Mouse (Mus musculus): ENCODE data around the gene Utp3.

The Utp3 gene

GRCm38 (mm10) chr5:88574829-88575228 lies 20.6 kb downstream of the Utp3 start:
- DNase-seq = no peak

GRCm38 (mm10) chr5:88575506-88576338 lies 21.5 kb downstream of the Utp3 start:
- DNase-seq = no peak

DNA sequence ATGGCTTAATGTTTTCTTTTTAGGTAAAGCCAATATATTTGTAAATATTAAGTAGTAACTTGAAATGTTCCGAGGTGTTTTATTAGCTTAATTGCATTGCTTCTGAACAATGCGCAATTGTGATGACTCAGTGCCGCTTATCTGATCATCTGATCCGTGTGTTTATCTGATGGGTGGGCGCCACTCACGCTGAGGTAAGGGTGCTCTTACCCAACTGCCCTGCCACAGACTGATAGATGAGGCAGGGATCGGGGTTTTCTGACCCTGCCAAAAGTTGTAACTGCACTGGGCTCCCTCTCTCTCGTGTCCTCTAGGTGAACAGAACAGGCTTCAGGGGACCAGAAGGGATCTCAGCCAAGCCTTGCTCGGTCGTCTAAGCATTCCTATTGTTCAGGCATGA lies 26.4 kb downstream of the Utp3 start:
- no peak for DNase-seq

DNA sequence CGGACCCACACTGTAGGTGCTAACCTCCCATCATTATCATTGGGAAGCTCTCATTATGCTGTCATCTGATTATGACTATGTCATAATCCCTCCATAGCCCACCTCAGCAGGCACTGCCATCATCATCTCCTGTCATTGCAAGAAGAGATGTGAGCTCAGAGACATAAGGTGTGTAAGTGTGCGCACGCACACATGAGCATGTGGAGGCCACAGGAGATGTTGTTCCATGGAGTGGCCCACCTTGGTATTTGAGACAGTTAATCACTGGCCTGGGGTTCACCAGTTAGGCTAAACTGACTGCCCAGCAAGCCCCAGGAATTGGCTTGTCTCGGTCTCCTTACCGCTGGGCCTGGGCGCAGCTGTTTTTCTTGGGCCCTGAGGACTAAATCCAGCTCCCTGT lies 27.1 kb downstream of the Utp3 start:
- no peak for DNase-seq

- DNase-seq = peak; percentile 95
These were observed 29.2 kb downstream of the Utp3 start for GRCm38 (mm10) chr5:88583271-88584031.

DNA sequence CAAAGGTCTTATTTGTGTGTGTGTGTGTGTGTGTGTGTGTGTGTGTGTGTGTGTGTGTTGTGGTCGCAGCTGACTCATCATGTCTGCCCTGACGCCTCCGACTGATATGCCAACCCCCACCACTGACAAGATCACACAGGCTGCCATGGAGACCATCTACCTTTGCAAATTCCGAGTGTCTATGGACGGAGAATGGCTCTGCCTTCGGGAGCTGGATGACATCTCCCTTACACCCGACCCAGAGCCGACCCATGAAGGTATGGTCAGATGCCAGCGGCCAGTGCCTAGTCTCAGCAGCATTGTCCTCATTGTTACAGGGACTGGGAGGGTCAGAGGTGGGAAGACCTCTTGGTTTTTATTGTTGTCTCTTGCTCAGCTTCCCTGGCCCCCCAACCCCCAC lies 29.8 kb downstream of the Utp3 start:
- peak; percentile 68 for DNase-seq

GRCm38 (mm10) chr5:88586407-88587174 lies 32.3 kb downstream of the Utp3 start:
- DNase-seq = peak; percentile 86

DNA sequence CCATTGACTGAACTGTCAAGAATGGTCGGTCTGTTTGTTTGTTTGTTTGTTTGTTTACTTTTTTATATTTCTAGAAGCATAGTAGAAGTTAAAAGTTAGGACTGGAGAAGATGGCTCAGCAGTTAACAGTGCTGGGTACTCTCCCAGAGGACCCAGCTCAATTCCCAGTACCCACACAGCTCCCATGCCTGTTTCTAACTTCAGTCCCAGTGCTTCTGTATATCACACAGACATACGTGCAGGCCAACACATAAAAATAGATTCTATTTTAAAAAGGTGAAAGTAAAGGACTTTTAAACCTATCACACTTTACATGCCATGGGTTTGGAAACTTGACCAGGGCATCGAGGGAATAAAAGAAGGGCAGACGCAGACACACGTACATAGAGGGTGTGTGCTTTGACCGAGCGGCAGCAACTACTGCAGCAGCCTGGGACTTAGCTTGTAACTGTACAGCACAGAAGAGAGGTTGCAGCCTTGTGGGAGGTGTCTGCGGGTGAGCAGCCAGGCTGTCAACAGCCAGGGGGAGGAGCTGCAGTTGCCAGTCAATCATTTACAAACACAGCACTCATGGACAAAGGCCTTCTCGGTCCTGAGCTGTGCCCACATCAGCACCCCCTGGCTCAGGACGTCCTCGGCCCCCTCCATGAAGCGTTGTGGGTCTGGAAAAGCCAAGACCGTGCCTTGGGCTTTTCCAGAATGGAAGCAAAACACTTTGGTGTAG lies 33.1 kb downstream of the Utp3 start:
- DNase-seq = peak; percentile 43

GRCm38 (mm10) chr5:88588481-88588880 lies 34.2 kb downstream of the Utp3 start:
- DNase-seq = no peak

DNA sequence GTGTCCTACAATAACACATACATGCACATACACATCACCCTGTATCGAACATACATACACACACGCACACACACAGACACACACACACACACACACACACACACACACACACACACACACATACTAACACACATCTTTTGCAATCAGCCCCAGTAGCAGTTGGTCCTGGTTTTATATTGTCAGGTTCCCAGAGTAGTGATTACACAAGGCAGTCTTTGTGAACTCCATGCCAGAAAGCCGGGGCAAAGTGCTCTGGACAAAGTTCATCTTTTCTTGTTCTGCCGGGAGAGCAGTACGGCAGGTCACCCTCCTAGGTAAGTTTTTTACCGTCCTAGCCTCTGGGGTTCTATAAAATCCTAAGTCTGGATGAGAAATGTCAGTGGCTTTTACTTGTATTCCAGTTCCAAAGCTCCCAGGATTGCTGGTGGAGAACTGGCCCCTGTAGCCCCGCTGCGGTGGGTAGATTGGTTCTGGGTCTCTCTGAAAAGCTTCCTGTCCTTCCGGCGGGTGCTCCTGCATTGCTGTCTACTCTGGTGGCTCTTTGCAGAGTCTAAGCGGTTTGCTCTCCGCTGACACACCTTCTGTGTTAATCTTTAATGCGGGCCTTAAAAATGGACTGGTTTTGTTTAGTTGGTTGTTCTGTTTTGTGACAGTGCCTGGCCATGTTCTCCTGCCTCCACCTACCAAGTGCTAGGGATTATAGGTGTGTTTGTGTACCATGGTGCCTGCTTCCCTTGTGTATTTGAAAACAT lies 39.3 kb downstream of the Utp3 start:
- DNase-seq = no peak

DNA sequence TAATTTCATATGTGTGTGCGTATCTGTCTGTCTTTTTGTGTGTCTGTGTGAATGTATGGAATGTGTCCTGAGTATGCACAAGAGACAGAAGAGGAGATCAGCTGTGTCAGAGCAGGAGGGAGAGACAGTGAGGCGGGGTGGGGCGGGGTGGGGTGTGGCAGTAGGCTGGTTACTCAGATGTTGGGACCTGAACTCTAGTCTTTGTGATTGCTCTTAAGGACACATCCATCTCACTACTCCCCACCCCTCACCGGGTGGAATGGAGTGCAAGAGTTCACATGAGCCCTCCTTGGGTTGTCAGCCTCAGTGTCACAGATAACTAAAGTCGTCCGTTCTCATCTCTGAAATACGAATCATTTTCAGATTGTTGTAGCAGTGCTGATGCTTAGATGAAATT lies 39.9 kb downstream of the Utp3 start:
- DNase-seq = no peak

DNA sequence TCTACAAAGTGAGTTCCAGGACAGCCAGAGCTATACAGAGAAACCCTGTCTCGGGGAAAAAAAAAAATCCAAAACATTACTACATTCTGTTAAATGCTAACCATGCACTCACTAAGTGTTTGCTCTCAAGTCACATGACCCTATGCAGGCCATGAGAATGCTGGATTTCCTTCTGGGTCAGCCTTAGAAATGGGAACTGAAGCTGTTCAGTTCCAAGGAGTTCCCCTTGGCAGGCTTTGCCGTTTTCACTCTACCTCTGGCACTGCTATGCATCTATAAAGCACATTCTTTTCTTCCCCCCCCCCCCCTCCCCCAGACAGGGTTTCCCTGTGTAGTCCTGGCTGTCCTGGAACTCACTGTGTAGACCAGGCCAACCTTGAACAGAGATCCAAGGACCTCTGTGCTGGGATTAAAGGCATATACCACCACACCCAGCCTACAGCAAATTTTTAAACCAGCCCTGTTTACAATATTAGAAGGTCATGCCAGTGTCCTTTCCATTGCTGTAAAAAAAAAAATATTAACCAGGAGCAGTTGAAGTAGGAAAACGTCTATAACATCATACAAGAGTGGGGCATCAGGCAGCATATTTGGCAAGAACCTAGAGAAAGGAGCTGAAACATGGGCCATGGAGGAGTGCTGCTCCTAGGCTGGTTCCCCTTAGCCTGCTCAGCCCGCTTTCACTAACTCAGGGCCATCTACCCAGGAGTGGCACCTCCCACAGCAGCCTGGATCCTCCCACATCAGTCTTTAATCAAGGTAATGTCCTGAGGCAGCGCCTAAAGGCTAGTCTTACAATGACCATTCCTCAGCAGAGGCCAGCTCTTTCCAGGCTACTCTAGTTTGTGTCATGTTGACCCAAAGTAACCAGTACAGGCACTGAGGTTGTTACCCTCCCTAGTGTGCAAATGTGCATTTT lies 41.5 kb downstream of the Utp3 start:
- no peak for DNase-seq

- no peak for DNase-seq
These were observed 44.7 kb downstream of the Utp3 start for GRCm38 (mm10) chr5:88598961-88599360.

- DNase-seq = no peak
These were observed 47.8 kb downstream of the Utp3 start for GRCm38 (mm10) chr5:88602030-88602429.

DNA sequence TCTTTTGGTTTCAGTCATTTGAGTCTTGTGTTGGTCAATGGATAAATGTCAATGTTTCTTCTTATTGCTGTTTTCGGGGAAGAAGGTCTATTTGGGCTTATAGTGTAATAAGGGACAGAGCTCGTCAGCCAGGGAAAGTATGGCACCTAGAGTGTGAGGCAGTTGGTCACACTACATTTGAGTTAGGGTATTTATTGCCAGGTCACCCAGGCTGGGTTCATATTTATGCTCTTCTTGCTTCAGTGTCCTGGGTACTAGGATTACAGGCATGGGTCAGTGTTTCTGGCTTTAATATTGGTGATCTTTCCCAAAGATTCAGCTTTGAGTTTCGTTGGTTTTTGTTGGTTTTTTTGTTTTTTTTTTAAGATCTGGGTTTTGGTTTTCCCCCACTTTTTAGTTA lies 48.5 kb downstream of the Utp3 start:
- no peak for DNase-seq

- no peak for DNase-seq
These were observed 49.8 kb downstream of the Utp3 start for GRCm38 (mm10) chr5:88604046-88604445.

GRCm38 (mm10) chr5:88604641-88605358 lies 50.5 kb downstream of the Utp3 start:
- no peak for DNase-seq

Measured in cerebellum, adult 9-10 months (tissue).